Mouse (Mus musculus): ENCODE measurements around the gene Stard5. TPM values are rescaled to one million over a fixed set of nuclear protein-coding genes. Genes with fewer than 3 reads are reported as not detected.

Stard5 gene
- 5.9 TPM in 2 replicates for polyA plus RNA-seq (2015; fragmentation: Nextera tagmentation; extraction: Ambion mirVana)

DNA sequence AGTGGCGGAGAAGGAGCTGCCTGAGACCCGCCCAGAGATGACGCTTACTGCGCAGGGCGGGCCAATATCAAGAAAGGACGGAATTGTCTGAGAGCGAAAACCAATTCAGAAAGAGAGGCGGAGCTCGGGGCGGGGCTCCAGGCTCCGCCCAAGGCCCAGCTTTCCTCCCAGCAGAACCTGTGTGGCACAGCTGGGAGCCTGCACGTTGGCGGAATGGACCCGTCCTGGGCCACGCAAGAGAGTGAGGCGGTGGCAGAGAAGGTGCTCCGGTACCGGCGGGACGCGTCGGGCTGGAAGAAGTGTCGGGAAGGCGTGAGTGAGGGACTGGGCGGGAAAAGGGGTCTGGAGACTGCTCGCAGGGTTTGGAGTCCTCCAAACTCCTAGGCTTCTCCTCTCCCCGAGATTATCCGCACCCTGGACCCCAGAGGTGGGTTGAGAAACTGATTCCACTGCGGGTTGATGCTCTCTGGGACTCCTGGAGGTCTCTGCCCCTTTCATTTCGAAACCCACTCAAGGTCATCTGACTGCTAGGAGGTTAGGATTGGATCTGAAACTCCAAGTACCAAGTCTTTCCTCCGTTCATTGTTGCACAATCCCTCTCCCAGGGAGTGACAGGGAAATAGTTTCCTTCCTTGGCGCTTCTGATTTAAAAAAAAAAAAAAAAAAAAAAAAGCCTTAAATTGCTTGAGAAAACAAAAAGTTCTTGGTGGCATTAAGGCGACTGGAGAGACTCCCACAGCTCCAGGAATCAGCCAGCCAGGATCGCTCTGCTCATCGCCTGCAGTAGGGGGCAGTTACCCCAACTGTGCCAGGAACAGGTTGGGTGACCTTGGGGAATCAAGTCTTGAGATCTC lies at the start of gene Stard5:
TSS of gene Stard5 (plus strand) at position 132 of the 854 bp plus-strand sequence.
- Histone ChIP-seq H3K27me3 (replicated peaks) (no peaks in the 10 kb centered on the region), H3K4me3 (peak within 1 kb of the TSS; percentile 76), H3K4me2 (peak within 1 kb of the TSS; percentile 92), H3K9me3 (no peaks in the 10 kb centered on the region), H3K4me1 (peaks cover 14% of the 10 kb centered on the region), H3K36me3 (replicated peaks) (no peaks in the 10 kb centered on the region), H3K9ac (peak within 1 kb of the TSS; percentile 68), H3K27ac (peak within 1 kb of the TSS; percentile 79)
- WGBS: under 1% methylated on average over 35 of the region's 35 CpGs
- ATAC-seq (replicated peaks): peak; percentile 99

DNA sequence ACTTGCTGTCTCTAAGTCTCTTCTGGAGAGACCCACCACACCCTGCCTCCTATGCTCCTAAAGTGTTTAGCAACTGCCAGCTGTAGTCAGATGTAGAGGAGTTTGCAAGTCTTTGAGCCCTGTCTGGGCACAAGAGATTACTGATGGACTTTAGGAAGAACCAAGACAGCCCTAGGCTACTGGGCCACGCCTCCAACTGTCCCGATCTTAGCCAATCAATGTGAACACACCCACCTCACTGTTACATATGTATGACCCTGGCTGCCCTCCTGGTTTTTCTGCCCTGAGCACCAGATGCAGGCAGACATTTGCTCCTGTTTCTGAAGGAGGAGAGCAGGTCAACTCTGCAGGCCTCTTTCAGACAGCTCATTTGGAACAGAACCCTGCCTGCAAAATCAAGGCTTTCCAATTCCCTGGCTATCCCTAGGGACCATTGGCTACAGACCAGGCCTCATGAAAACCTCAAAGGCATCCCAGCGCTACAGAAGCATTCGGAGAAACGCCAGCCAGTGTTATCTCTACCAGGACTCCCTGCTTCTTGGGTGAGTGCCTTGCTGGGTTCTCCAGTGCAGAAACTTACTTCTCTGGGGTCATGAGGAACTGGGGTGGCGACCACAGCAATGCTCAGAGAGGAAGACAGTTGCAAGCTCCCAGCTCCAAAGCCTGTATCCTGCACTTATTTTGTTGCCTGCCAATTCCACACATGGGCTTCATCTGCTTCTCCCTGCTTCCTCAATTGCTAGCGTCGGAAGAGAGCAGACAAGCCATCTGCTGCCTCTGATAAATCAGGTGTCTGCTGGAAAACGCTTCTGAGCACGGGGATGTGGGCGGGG lies 46.9 kb upstream of the Stard5 start, which contains the start of gene Tmc3:
TSS of gene Tmc3 (plus strand) at position 289 of the 833 bp plus-strand sequence.
- H3K4me2 ChIP-seq: no peak within 1 kb of the TSS
- ATAC-seq (replicated peaks): 0 out of 2 replicates have a peak, but pooled peaks have one; percentile 48

DNA sequence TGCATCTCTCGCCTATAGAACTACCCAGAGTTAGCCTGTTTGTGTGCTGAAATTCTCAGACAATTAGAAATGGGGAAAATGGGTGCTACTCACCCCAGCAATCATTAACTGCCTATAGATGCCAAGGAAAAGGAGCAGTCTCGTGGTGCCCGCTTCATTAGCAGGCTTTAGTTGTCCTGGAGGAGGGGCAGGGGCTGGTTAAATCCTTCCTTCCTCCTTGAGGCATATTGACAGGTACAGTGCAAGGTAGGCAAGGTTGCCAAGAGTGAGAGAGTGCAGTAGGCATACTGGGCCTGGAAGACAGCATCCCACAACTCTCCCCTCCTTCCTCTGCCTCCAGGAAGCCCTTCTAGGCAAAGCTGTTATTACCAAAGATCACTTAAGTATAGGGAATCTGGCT lies 37.7 kb upstream of the Stard5 start:
- no peak for ATAC-seq (replicated peaks)
- Histone ChIP-seq H3K4me3 (no peak overlapping the region), H3K27ac (no peak overlapping the region), H3K4me1 (no peaks in the 10 kb centered on the region), H3K27me3 (replicated peaks) (no peaks in the 10 kb centered on the region), H3K9me3 (no peaks in the 10 kb centered on the region), H3K9ac (no peak overlapping the region), H3K36me3 (replicated peaks) (no peaks in the 10 kb centered on the region), H3K4me2 (no peak overlapping the region)
- 80% methylated on average over 3 of the region's 3 CpGs for WGBS

More for the DNA sequence above, 46.9 kb upstream of the Stard5 start, which contains the start of gene Tmc3:
- Histone ChIP-seq H3K9ac (no peak within 1 kb of the TSS), H3K27me3 (replicated peaks) (no peaks in the 10 kb centered on the region), H3K36me3 (replicated peaks) (no peaks in the 10 kb centered on the region), H3K4me1 (peaks cover 4% of the 10 kb centered on the region; the same call in 1 of the 2 replicates), H3K9me3 (no peaks in the 10 kb centered on the region), H3K4me3 (no peak within 1 kb of the TSS), H3K27ac (no peak within 1 kb of the TSS)
- 44% methylated on average over 11 of the region's 11 CpGs for WGBS

GRCm38 (mm10) chr7:83597063-83597462 lies 34.7 kb upstream of the Stard5 start:
- no peak overlapping the region for H3K4me3 ChIP-seq
- no peak for ATAC-seq (replicated peaks)
- no peaks in the 10 kb centered on the region for H3K4me1 ChIP-seq
- H3K4me2 ChIP-seq: no peak overlapping the region
- no peaks in the 10 kb centered on the region for H3K36me3 ChIP-seq (replicated peaks)
- H3K27ac ChIP-seq: no peak overlapping the region
- no peak overlapping the region for H3K9ac ChIP-seq
- H3K27me3 ChIP-seq (replicated peaks): no peaks in the 10 kb centered on the region
- H3K9me3 ChIP-seq: no peaks in the 10 kb centered on the region
- WGBS: 90% methylated on average over 3 of the region's 3 CpGs

GRCm38 (mm10) chr7:83598997-83599912 lies 32.5 kb upstream of the Stard5 start:
- ATAC-seq (replicated peaks): no peak
- no peak overlapping the region for H3K9ac ChIP-seq
- H3K4me1 ChIP-seq: no peaks in the 10 kb centered on the region
- no peak overlapping the region for H3K27ac ChIP-seq
- H3K4me3 ChIP-seq: no peak overlapping the region
- no peaks in the 10 kb centered on the region for H3K36me3 ChIP-seq (replicated peaks)
- no peaks in the 10 kb centered on the region for H3K9me3 ChIP-seq
- WGBS: 91% methylated on average over 13 of the region's 13 CpGs
- H3K27me3 ChIP-seq (replicated peaks): no peaks in the 10 kb centered on the region
- no peak overlapping the region for H3K4me2 ChIP-seq

- H3K9ac ChIP-seq: no peak overlapping the region
- no peak overlapping the region for H3K4me3 ChIP-seq
- H3K4me1 ChIP-seq: no peaks in the 10 kb centered on the region
- no peak overlapping the region for H3K27ac ChIP-seq
- H3K36me3 ChIP-seq (replicated peaks): no peaks in the 10 kb centered on the region
- no peak for ATAC-seq (replicated peaks)
- WGBS: 59% methylated on average over 8 of the region's 8 CpGs
- no peaks in the 10 kb centered on the region for H3K9me3 ChIP-seq
- H3K4me2 ChIP-seq: no peak overlapping the region
- H3K27me3 ChIP-seq (replicated peaks): no peaks in the 10 kb centered on the region
Observed at GRCm38 (mm10) chr7:83599913-83600286, 31.9 kb upstream of the Stard5 start.

DNA sequence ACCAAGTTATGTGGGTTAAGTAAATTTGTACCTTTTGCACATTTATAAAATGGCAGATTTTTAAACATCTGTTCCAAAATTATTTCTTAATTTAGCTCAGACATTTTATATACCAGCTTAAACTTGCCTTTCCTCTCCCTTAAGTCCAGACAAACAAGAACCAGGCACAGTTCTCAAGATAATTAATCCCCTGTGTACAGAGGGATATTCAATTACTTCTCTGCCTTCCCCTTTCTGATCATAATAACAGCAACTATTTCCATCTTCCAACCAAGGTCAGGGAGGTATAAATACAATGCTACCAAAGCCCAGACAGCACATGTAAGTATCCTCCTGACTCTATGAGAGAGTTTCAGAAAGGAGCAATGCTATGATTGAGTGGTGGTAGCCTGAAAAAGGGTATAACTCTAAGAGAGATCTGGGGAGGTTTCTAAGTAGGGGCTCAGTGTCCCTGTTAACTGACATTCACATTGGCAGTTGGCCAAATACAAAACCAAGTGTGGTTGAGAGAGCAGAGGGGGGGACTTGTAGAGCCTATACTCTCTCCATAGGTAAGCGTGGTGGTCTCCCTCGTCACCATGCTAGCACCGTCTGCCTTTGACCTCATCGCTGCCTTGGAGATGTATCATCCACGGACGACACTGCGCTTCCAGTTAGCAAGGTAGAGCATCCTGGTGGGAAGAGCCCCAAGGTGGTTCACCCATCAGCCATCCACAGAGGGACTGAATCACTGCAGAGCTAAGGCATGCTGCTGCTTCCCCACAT lies 27.4 kb upstream of the Stard5 start:
- Histone ChIP-seq H3K4me1 (no peaks in the 10 kb centered on the region), H3K27ac (no peak overlapping the region), H3K4me2 (no peak overlapping the region), H3K4me3 (no peak overlapping the region), H3K27me3 (replicated peaks) (no peaks in the 10 kb centered on the region), H3K9me3 (no peaks in the 10 kb centered on the region), H3K36me3 (replicated peaks) (no peaks in the 10 kb centered on the region), H3K9ac (no peak overlapping the region)
- WGBS: 88% methylated on average over 7 of the region's 7 CpGs
- no peak for ATAC-seq (replicated peaks)

DNA sequence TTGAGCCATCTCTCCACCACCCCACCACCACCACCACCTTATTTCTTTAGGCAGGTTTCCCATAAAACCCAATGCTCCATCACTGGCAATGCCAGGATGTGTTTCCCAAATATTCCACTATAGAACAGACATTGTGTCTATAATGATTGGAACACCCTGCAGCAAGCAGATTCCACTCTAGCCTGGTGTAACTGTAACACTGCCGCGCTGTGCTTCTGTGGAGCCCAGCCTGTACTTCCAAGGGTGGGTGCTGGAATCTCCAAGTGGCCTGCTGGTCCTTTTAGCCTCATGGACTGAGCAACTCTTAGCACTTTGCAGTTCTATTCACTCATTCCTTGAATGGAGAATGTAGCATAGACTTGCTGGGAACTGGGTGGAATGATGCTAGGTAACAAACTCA lies 25.0 kb upstream of the Stard5 start:
- 96% methylated on average over 2 of the region's 2 CpGs for WGBS
- no peaks in the 10 kb centered on the region for H3K4me1 ChIP-seq
- H3K27ac ChIP-seq: no peak overlapping the region
- H3K9me3 ChIP-seq: no peaks in the 10 kb centered on the region
- ATAC-seq (replicated peaks): no peak
- H3K4me2 ChIP-seq: no peak overlapping the region
- no peaks in the 10 kb centered on the region for H3K27me3 ChIP-seq (replicated peaks)
- H3K4me3 ChIP-seq: no peak overlapping the region
- no peaks in the 10 kb centered on the region for H3K36me3 ChIP-seq (replicated peaks)
- no peak overlapping the region for H3K9ac ChIP-seq

DNA sequence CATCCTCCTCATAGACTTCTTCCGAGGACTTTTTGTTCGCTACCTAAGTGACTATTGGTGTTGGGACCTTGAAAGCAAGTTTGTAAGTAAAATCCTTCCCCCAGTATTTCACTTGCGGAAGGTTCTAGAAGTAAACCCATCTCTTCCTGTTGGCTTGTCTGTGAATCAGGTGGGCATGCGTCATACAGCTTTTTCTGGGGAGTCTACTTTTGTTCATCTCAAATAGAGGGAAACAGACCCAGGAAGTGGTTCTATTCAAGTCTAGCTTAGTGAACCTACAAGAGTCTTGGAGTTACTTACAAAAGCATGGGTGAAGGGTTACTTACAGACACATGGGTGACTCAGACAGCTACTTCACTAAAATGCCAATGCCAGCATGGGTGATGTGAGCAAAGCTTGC lies 21.9 kb upstream of the Stard5 start:
- Histone ChIP-seq H3K4me1 (no peaks in the 10 kb centered on the region), H3K27ac (no peak overlapping the region), H3K9me3 (no peaks in the 10 kb centered on the region), H3K4me3 (no peak overlapping the region), H3K27me3 (replicated peaks) (no peaks in the 10 kb centered on the region), H3K4me2 (no peak overlapping the region), H3K9ac (no peak overlapping the region), H3K36me3 (replicated peaks) (no peaks in the 10 kb centered on the region)
- WGBS: 98% methylated on average over 4 of the region's 4 CpGs
- ATAC-seq (replicated peaks): no peak

DNA sequence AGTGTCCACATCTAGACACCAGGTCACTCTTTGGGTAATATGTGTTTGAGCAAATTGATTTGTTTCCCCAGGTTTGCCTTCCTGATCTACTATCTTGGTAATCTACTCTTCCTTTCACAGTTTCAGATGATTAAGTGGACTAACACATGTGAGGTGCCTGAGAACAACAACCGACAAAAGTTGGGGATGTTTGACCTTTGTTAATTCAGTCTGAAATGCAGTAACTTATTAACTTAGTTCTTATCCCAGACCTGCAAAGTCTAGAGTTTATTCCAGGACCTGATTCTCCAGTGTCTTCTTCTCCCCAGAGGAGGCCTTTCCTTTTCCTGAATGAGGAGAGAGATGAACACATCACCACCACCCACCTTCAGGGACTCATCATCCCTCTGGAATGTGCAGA lies 19.9 kb upstream of the Stard5 start:
- H3K4me3 ChIP-seq: no peak overlapping the region
- no peak overlapping the region for H3K4me2 ChIP-seq
- no peaks in the 10 kb centered on the region for H3K9me3 ChIP-seq
- no peak for ATAC-seq (replicated peaks)
- no peaks in the 10 kb centered on the region for H3K36me3 ChIP-seq (replicated peaks)
- no peaks in the 10 kb centered on the region for H3K27me3 ChIP-seq (replicated peaks)
- no peaks in the 10 kb centered on the region for H3K4me1 ChIP-seq
- no peak overlapping the region for H3K27ac ChIP-seq
- 89% methylated on average over 1 of the region's 1 CpGs for WGBS
- H3K9ac ChIP-seq: no peak overlapping the region

GRCm38 (mm10) chr7:83615272-83615671 lies 16.5 kb upstream of the Stard5 start:
- Histone ChIP-seq H3K4me1 (no peaks in the 10 kb centered on the region), H3K36me3 (replicated peaks) (no peaks in the 10 kb centered on the region), H3K9me3 (no peaks in the 10 kb centered on the region), H3K4me2 (no peak overlapping the region), H3K27me3 (replicated peaks) (no peaks in the 10 kb centered on the region), H3K27ac (no peak overlapping the region), H3K9ac (no peak overlapping the region), H3K4me3 (no peak overlapping the region)
- 96% methylated on average over 3 of the region's 3 CpGs for WGBS
- no peak for ATAC-seq (replicated peaks)
